Mouse (Mus musculus) brain, embryonic 14.5 days (tissue): Measurements from ENCODE around the gene Zfp646.

ENCODE experiments used
- CTCF ChIP-seq: fragments of 200-500 bp; IDR thresholded peaks from 2 replicates; pipeline ENCODE4 v1.5.1; 2012; ENCODE audit warnings: inconsistent platforms, mild to moderate bottlenecking, moderate library complexity, borderline replicate concordance; ENCODE audit not compliant: insufficient read depth, insufficient read length; ENCODE audit errors: extremely low read depth
- POLR2A ChIP-seq: fragments of 200-500 bp; IDR thresholded peaks from 2 replicates; pipeline ENCODE4 v1.6.1; 2012; ENCODE audit warnings: mild to moderate bottlenecking, inconsistent platforms, borderline replicate concordance; ENCODE audit not compliant: poor library complexity, insufficient read depth, insufficient read length, severe bottlenecking; ENCODE audit errors: extremely low read depth

DNA sequence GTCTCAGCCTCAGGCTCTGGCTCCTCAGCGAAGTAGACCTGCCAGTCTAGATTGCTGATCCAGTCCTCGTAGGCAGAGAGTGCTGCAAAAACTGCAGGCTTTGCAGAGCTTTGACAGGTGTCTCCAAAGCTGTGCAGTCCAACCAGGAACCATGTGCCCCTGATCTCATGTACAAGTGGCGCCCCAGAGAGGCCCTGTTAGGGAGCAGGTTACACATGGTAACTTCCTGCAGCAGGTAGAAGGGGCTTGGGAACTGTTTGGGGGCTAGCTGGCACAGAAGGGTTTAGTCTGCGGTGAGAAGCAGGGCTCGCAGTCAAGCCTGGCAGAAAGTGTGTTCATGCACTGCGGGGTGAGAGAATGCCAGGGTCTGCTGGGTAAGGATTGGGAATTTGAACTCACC is 10.5 kb downstream of the Zfp646 start:
- no peak for TF ChIP-seq POLR2A
- no peak for TF ChIP-seq CTCF
